Mouse (Mus musculus): Measurements from ENCODE around the gene Gmeb2. TPM values are rescaled to one million over a fixed set of nuclear protein-coding genes. Genes with fewer than 3 reads are reported as not detected.

Gene Gmeb2
- polyA plus RNA-seq, 1 experiment: 16.7 TPM

- H3K9ac ChIP-seq (ENCODE audit: low read depth, poor library complexity, severe bottlenecking): no peak overlapping the region
- no peaks in the 10 kb centered on the region for H3K27me3 ChIP-seq (ENCODE audit: control insufficient read depth, insufficient read depth, low read length, poor library complexity, severe bottlenecking)
- no peak overlapping the region for H3K27ac ChIP-seq (ENCODE audit: insufficient read depth, low read length)
- no peaks in the 10 kb centered on the region for H3K36me3 ChIP-seq (ENCODE audit: control insufficient read depth, insufficient read depth, low read length, poor library complexity, severe bottlenecking)
- TF ChIP-seq POLR2A (IDR thresholded peaks at IDR 0.05; ENCODE audit: insufficient read depth, low read length) (no peak), CTCF (IDR thresholded peaks at IDR 0.05; ENCODE audit: low read depth, low read length) (no peak), EP300 (IDR thresholded peaks at IDR 0.05; ENCODE audit: insufficient read depth, low read depth, low read length) (no peak)
- H3K9me3 ChIP-seq (replicated peaks; ENCODE audit: control insufficient read depth, insufficient read depth, low read length, poor library complexity, severe bottlenecking): no peaks in the 10 kb centered on the region
- H3K4me1 ChIP-seq (ENCODE audit: control insufficient read depth, insufficient read depth, low read length): no peaks in the 10 kb centered on the region
- H3K4me3 ChIP-seq (ENCODE audit: low read depth, low read length): no peak overlapping the region
Measured at GRCm38 (mm10) chr2:181202886-181203285, 84.9 kb downstream of the Gmeb2 start.

GRCm38 (mm10) chr2:181202422-181202821 lies 85.4 kb downstream of the Gmeb2 start, which contains the start of gene Ptk6:
Gene Ptk6 (minus strand): TSS chr2:181202789.
- TF ChIP-seq EP300 (IDR thresholded peaks at IDR 0.05; ENCODE audit: insufficient read depth, low read depth, low read length) (no peak), POLR2A (IDR thresholded peaks at IDR 0.05; ENCODE audit: insufficient read depth, low read length) (no peak), CTCF (IDR thresholded peaks at IDR 0.05; ENCODE audit: low read depth, low read length) (no peak)
- Histone ChIP-seq H3K4me1 (ENCODE audit: control insufficient read depth, insufficient read depth, low read length) (no peaks in the 10 kb centered on the region), H3K36me3 (ENCODE audit: control insufficient read depth, insufficient read depth, low read length, poor library complexity, severe bottlenecking) (no peaks in the 10 kb centered on the region), H3K9me3 (replicated peaks; ENCODE audit: control insufficient read depth, insufficient read depth, low read length, poor library complexity, severe bottlenecking) (no peaks in the 10 kb centered on the region), H3K27ac (ENCODE audit: insufficient read depth, low read length) (no peak within 1 kb of the TSS), H3K4me3 (ENCODE audit: low read depth, low read length) (no peak within 1 kb of the TSS), H3K9ac (ENCODE audit: low read depth, poor library complexity, severe bottlenecking) (no peak within 1 kb of the TSS), H3K27me3 (ENCODE audit: control insufficient read depth, insufficient read depth, low read length, poor library complexity, severe bottlenecking) (no peaks in the 10 kb centered on the region)

- H3K27ac ChIP-seq (ENCODE audit: insufficient read depth, low read length): no peak overlapping the region
- no peaks in the 10 kb centered on the region for H3K9me3 ChIP-seq (replicated peaks; ENCODE audit: control insufficient read depth, insufficient read depth, low read length, poor library complexity, severe bottlenecking)
- no peaks in the 10 kb centered on the region for H3K4me1 ChIP-seq (ENCODE audit: control insufficient read depth, insufficient read depth, low read length)
- no peak for TF ChIP-seq CTCF (IDR thresholded peaks at IDR 0.05; ENCODE audit: low read depth, low read length)
- TF ChIP-seq POLR2A (IDR thresholded peaks at IDR 0.05; ENCODE audit: insufficient read depth, low read length): no peak
- TF ChIP-seq EP300 (IDR thresholded peaks at IDR 0.05; ENCODE audit: insufficient read depth, low read depth, low read length): no peak
- no peaks in the 10 kb centered on the region for H3K27me3 ChIP-seq (ENCODE audit: control insufficient read depth, insufficient read depth, low read length, poor library complexity, severe bottlenecking)
- no peak overlapping the region for H3K9ac ChIP-seq (ENCODE audit: low read depth, poor library complexity, severe bottlenecking)
- H3K4me3 ChIP-seq (ENCODE audit: low read depth, low read length): no peak overlapping the region
- H3K36me3 ChIP-seq (ENCODE audit: control insufficient read depth, insufficient read depth, low read length, poor library complexity, severe bottlenecking): no peaks in the 10 kb centered on the region
Measured at GRCm38 (mm10) chr2:181201606-181202005, 86.2 kb downstream of the Gmeb2 start.

Other genes starting within 250 kb of the Gmeb2 start
- gene Chrna4, start 244.5 kb downstream of the Gmeb2 start, polyA plus RNA-seq (2011; ENCODE audit: insufficient read depth, insufficient read length, low read depth, missing spikeins): 0.43 and 1.0 TPM in 2 replicates
- 0.76 and 1.0 TPM in 2 replicates for gene Kcnq2, start 152.7 kb downstream of the Gmeb2 start, polyA plus RNA-seq (2011; ENCODE audit: insufficient read depth, insufficient read length, low read depth, missing spikeins)
- 0.43 TPM in 1 of 2 replicates, not detected in the other for gene Eef1a2, start 131.0 kb downstream of the Gmeb2 start, polyA plus RNA-seq (2011; ENCODE audit: insufficient read depth, insufficient read length, low read depth, missing spikeins)
- 56.0 and 67.7 TPM in 2 replicates for gene Ppdpf, start 100.8 kb downstream of the Gmeb2 start, polyA plus RNA-seq (2011; ENCODE audit: insufficient read depth, insufficient read length, low read depth, missing spikeins)
- not detected in 2 replicates for gene Ptk6, start 85.2 kb downstream of the Gmeb2 start, polyA plus RNA-seq (2011; ENCODE audit: insufficient read depth, insufficient read length, low read depth, missing spikeins)
- not detected in 2 replicates for gene Srms, start 74.8 kb downstream of the Gmeb2 start, polyA plus RNA-seq (2011; ENCODE audit: insufficient read depth, insufficient read length, low read depth, missing spikeins)
- not detected in 2 replicates for gene Fndc11, start 68.0 kb downstream of the Gmeb2 start, polyA plus RNA-seq (2011; ENCODE audit: insufficient read depth, insufficient read length, low read depth, missing spikeins)
- gene Helz2, start 46.0 kb downstream of the Gmeb2 start, polyA plus RNA-seq (2011; ENCODE audit: insufficient read depth, insufficient read length, low read depth, missing spikeins): 1.4 and 1.5 TPM in 2 replicates
- gene Stmn3, start 26.5 kb upstream of the Gmeb2 start, polyA plus RNA-seq (2011; ENCODE audit: insufficient read depth, insufficient read length, low read depth, missing spikeins): 1.2 and 1.8 TPM in 2 replicates
- gene Rtel1, start 31.7 kb upstream of the Gmeb2 start, polyA plus RNA-seq (2011; ENCODE audit: insufficient read depth, insufficient read length, low read depth, missing spikeins): 49.0 and 54.2 TPM in 2 replicates
- 11.5 and 13.5 TPM in 2 replicates for gene Zgpat, start 76.9 kb upstream of the Gmeb2 start, polyA plus RNA-seq (2011; ENCODE audit: insufficient read depth, insufficient read length, low read depth, missing spikeins)
- gene Arfrp1, start 77.4 kb upstream of the Gmeb2 start, polyA plus RNA-seq (2011; ENCODE audit: insufficient read depth, insufficient read length, low read depth, missing spikeins): 29.1 and 35.4 TPM in 2 replicates
- gene Lime1, start 92.0 kb upstream of the Gmeb2 start, polyA plus RNA-seq (2011; ENCODE audit: insufficient read depth, insufficient read length, low read depth, missing spikeins): 3.9 and 6.3 TPM in 2 replicates
- 4.3 and 5.4 TPM in 2 replicates for gene Zbtb46, start 171.4 kb upstream of the Gmeb2 start, polyA plus RNA-seq (2011; ENCODE audit: insufficient read depth, insufficient read length, low read depth, missing spikeins)
- gene Abhd16b, start 205.2 kb upstream of the Gmeb2 start, polyA plus RNA-seq (2011; ENCODE audit: insufficient read depth, insufficient read length, low read depth, missing spikeins): not detected in 2 replicates
- gene Tpd52l2, start 209.1 kb upstream of the Gmeb2 start, polyA plus RNA-seq (2011; ENCODE audit: insufficient read depth, insufficient read length, low read depth, missing spikeins): 144 and 145 TPM in 2 replicates
- gene Dnajc5, start 232.4 kb upstream of the Gmeb2 start, polyA plus RNA-seq (2011; ENCODE audit: insufficient read depth, insufficient read length, low read depth, missing spikeins): 58.7 and 59.0 TPM in 2 replicates